Mouse (Mus musculus): ENCODE data around the gene Ddx24.

Ddx24 gene

GRCm38 (mm10) chr12:103389982-103390381, 35.6 kb downstream of the Ddx24 start:
- DNase-seq (ENCODE audit: low spot score in 2 of 2): no peak

- DNase-seq (ENCODE audit: low spot score in 2 of 2): no peak
These were observed 36.3 kb downstream of the Ddx24 start for GRCm38 (mm10) chr12:103389348-103389727.

- peak; percentile 96 to 99 for DNase-seq (ENCODE audit: low spot score in 2 of 2)
These were observed 36.9 kb downstream of the Ddx24 start, which contains the start of gene Otub2 for GRCm38 (mm10) chr12:103388505-103389347. TSS of gene Otub2 (plus strand) at chr12:103388682.

GRCm38 (mm10) chr12:103380226-103380625, 45.4 kb downstream of the Ddx24 start:
- DNase-seq (ENCODE audit: low spot score in 2 of 2): no peak

- peak; percentile 50 to 60 for DNase-seq (ENCODE audit: low spot score in 2 of 2)
These were observed 48.9 kb downstream of the Ddx24 start for GRCm38 (mm10) chr12:103376774-103377173.

- DNase-seq (ENCODE audit: low spot score in 2 of 2): peak; percentile 69 to 77
These were observed 49.5 kb downstream of the Ddx24 start for GRCm38 (mm10) chr12:103376124-103376523.

GRCm38 (mm10) chr12:103373530-103374236, 51.9 kb downstream of the Ddx24 start:
- no peak for DNase-seq (ENCODE audit: low spot score in 2 of 2)

- peak in 1 of 2 experiments; percentile 64 for DNase-seq (ENCODE audit: low spot score in 2 of 2)
These were observed 53.9 kb downstream of the Ddx24 start for GRCm38 (mm10) chr12:103371711-103372110.

GRCm38 (mm10) chr12:103370861-103371260, 54.8 kb downstream of the Ddx24 start:
- no peak for DNase-seq (ENCODE audit: low spot score in 2 of 2)

GRCm38 (mm10) chr12:103368777-103369176, 56.9 kb downstream of the Ddx24 start:
- no peak for DNase-seq (ENCODE audit: low spot score in 2 of 2)

- no peak for DNase-seq (ENCODE audit: low spot score in 2 of 2)
These were observed 57.3 kb downstream of the Ddx24 start for GRCm38 (mm10) chr12:103368326-103368669.

GRCm38 (mm10) chr12:103367620-103368325, 57.9 kb downstream of the Ddx24 start:
- DNase-seq (ENCODE audit: low spot score in 2 of 2): peak; percentile 78

GRCm38 (mm10) chr12:103367171-103367570, 58.5 kb downstream of the Ddx24 start:
- DNase-seq (ENCODE audit: low spot score in 2 of 2): no peak

GRCm38 (mm10) chr12:103362336-103362735, 63.3 kb downstream of the Ddx24 start:
- no peak for DNase-seq (ENCODE audit: low spot score in 2 of 2)

GRCm38 (mm10) chr12:103361539-103362307, 63.9 kb downstream of the Ddx24 start:
- DNase-seq (ENCODE audit: low spot score in 2 of 2): no peak

- DNase-seq (ENCODE audit: low spot score in 2 of 2): no peak
These were observed 64.8 kb downstream of the Ddx24 start for GRCm38 (mm10) chr12:103360812-103361211.

- DNase-seq (ENCODE audit: low spot score in 2 of 2): no peak
These were observed 66.5 kb downstream of the Ddx24 start for GRCm38 (mm10) chr12:103358951-103359801.

GRCm38 (mm10) chr12:103358216-103358615, 67.4 kb downstream of the Ddx24 start:
- DNase-seq (ENCODE audit: low spot score in 2 of 2): no peak

Data from frontal cortex, postnatal 36 days (tissue).